Mouse (Mus musculus) activated CD4-positive, CD25-positive, alpha-beta regulatory T cell, adult 4 months (primary cell): ENCODE data around the gene Acss1. TPM values are rescaled to one million over a fixed set of nuclear protein-coding genes. Genes with fewer than 3 reads are reported as not detected.
A peak's percentile ranks its signal among the peaks of the same experiment; 100 is the strongest.

ENCODE experiments used
- ATAC-seq: one replicate; pipeline ENCODE4 v1.8.0; 2017
- polyA plus RNA-seq, 2 experiments: library from polyadenylated mRNA; unstranded; fragments of 100-300 nt; shearing (Covaris generic); gene quantifications; one replicate each; pipeline ENCODE4 v1.2.1; 2017

The Acss1 gene
- 10 to 100 TPM; 13.5 to 13.6 TPM for polyA plus RNA-seq

GRCm38 (mm10) chr2:150667820-150668766, at the start of gene Acss1:
Acss1 (minus strand) TSS chr2:150668500.
- ATAC-seq = peak; percentile 17

GRCm38 (mm10) chr2:150712167-150712674, 43.9 kb upstream of the Acss1 start:
- no peak for ATAC-seq

- no peak for ATAC-seq
Measured at GRCm38 (mm10) chr2:150691481-150692170, 23.3 kb upstream of the Acss1 start.

- no peak for ATAC-seq
Measured at GRCm38 (mm10) chr2:150690216-150690615, 21.9 kb upstream of the Acss1 start.

GRCm38 (mm10) chr2:150689223-150689800, 21.0 kb upstream of the Acss1 start, which contains the start of gene Vsx1:
Vsx1 (minus strand) TSS chr2:150689360.
- no peak for ATAC-seq

- ATAC-seq = no peak
Measured at GRCm38 (mm10) chr2:150688541-150689186, 20.4 kb upstream of the Acss1 start.

GRCm38 (mm10) chr2:150687871-150688540, 19.7 kb upstream of the Acss1 start:
- ATAC-seq = no peak

- no peak for ATAC-seq
Measured at GRCm38 (mm10) chr2:150685389-150685788, 17.1 kb upstream of the Acss1 start.

GRCm38 (mm10) chr2:150684451-150684850, 16.2 kb upstream of the Acss1 start:
- ATAC-seq = no peak

- no peak for ATAC-seq
Measured at GRCm38 (mm10) chr2:150681581-150681980, 13.3 kb upstream of the Acss1 start.

- peak; percentile 47 for ATAC-seq
Measured at GRCm38 (mm10) chr2:150678392-150678791, 10.1 kb upstream of the Acss1 start.

GRCm38 (mm10) chr2:150675525-150675924, 7.2 kb upstream of the Acss1 start:
- peak; percentile 44 for ATAC-seq

GRCm38 (mm10) chr2:150674900-150675299, 6.6 kb upstream of the Acss1 start:
- peak; percentile 84 for ATAC-seq

- no peak for ATAC-seq
Measured at GRCm38 (mm10) chr2:150673929-150674328, 5.6 kb upstream of the Acss1 start.

GRCm38 (mm10) chr2:150671609-150672290, 3.5 kb upstream of the Acss1 start:
- ATAC-seq = no peak

- no peak for ATAC-seq
Measured at GRCm38 (mm10) chr2:150670926-150671325, 2.6 kb upstream of the Acss1 start.

- no peak for ATAC-seq
Measured at GRCm38 (mm10) chr2:150669454-150670045, 1.2 kb upstream of the Acss1 start.

- no peak for ATAC-seq
Measured at GRCm38 (mm10) chr2:150668956-150669355, 656 bp upstream of the Acss1 start.

GRCm38 (mm10) chr2:150667065-150667819, 1.1 kb downstream of the Acss1 start:
- peak; percentile 91 for ATAC-seq

- ATAC-seq = no peak
Measured at GRCm38 (mm10) chr2:150666723-150667064, 1.6 kb downstream of the Acss1 start.
